Mouse (Mus musculus) neutrophil, adult 65 days (primary cell): Measurements from ENCODE around the gene Gosr1. TPM values are rescaled to one million over a fixed set of nuclear protein-coding genes. Genes with fewer than 3 reads are reported as not detected.

Experiments used
- total RNA-seq: library from RNA; stranded (reverse); gene quantifications from 2 replicates; pipeline ENCODE4 v1.2.4, GENCODE M21; 2023

Gene Gosr1
- total RNA-seq, result 42.0 and 49.0 TPM in 2 replicates

DNA sequence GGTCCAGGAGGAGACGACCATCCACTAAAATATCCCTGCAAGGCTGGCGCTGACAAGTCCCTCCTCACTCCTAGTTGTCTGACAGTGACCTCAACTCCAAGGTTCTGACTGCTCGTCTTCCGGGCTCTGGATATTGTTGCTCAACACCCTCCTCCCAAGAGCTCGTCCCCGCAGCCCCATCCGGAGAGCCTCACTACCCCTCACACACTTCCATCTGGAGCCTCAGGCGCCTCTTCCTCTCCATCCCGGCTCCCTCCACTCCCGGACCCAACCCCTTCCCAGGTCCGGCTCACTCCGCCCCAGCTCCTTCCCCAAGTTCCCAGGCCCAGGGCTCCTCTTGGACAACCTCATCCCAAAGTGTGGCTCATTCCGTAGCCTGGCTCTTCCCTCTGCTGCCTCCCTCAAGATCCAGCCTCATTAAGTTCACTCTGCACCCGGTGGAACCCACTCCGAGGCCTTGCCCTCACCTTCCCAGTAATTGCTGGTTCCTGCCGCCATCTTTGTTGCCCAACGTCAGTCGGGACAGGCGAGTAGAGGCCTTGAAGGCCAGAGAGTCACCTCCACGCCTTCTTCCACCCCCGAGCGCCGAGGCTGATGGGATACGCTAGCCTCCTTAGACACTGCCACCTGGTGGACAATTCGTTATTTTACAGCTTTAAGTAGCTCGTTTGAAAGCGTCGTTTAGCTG is at the start of gene Gosr1:
Gene Gosr1 (minus strand): TSS at position 527 of the 688 bp plus-strand sequence.

DNA sequence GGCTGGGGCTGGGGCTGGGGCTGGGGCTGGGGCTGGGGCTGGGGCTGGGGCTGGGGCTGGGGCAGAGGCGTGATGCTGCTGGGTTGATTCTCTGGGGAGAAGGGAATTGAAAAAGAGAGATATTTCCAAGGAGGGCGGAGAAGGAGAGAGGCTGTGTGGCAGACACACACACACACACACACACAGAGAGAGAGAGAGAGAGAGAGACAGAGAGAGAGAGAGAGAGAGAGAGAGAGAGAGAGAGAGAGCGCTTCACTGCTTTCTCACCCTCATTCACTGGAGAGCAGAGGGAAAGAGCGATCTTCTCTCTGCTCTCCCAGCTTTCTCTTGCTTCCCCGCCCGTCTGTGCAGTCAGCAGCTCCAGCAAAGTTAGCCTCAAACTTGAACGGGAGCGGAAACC is 83.9 kb downstream of the Gosr1 start, which contains the start of gene Trarg1:
Gene Trarg1 (plus strand): TSS at position 301 of the 400 bp plus-strand sequence.

Other genes starting within 250 kb of the Gosr1 start
- 113 and 161 TPM in 2 replicates for gene Abr, start 141.3 kb downstream of the Gosr1 start, total RNA-seq
- gene Bhlha9, start 91.1 kb downstream of the Gosr1 start, total RNA-seq, result not detected in 2 replicates
- gene Trarg1, start 83.8 kb downstream of the Gosr1 start, total RNA-seq, result not detected in 2 replicates
- gene Cpd, start 83.4 kb upstream of the Gosr1 start, total RNA-seq, result 82.6 and 103 TPM in 2 replicates
- not detected in 2 replicates for gene Tmigd1, start 138.6 kb upstream of the Gosr1 start, total RNA-seq
- 29.2 and 30.5 TPM in 2 replicates for gene Blmh, start 161.2 kb upstream of the Gosr1 start, total RNA-seq
- gene Slc6a4, start 235.0 kb upstream of the Gosr1 start, total RNA-seq, result 0.22 TPM in 1 of 2 replicates, not detected in the other